Mouse (Mus musculus): ENCODE measurements at regions not wholly inside any gene's neighbourhood (a gene's known extent, or its start where the extent isn't known, plus 50 kb on each side); places are given as distances from the start of the nearest gene placed in this dataset.

GRCm38 (mm10) chr3:150752787-150753186 is 684.9 kb upstream of the Adgrl4 start:
- TF ChIP-seq CTCF (IDR thresholded peaks at IDR 0.05; ENCODE audit: low read depth) (no peak), EP300 (optimal IDR thresholded peaks at IDR 0.05) (no peak)

DNA sequence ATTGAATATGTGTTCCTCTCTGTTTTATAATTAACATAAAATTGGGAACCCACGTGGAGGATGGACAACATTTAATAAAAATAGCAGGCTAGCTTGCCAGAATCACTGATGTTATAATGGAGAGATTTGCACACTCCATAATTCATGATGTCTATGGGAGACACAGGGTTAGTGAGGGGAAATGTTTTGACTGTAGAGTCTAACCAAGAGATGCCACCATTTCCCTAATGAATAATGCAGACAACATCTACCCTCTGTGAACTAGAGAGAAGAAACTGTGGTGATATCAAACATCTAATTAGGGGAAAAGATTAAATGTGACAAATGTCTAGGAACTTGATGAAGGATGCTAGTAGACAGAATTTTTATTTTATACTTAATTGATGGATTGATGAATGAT is 677.8 kb upstream of the Adgrl4 start:
- Histone ChIP-seq H3K4me1 (replicated peaks; ENCODE audit: control insufficient read depth, insufficient read depth) (no peaks in the 10 kb centered on the region), H3K9me3 (ENCODE audit: control insufficient read depth, low read length) (no peaks in the 10 kb centered on the region), H3K27ac (replicated peaks) (no peak overlapping the region), H3K4me3 (ENCODE audit: low read depth, low read length) (no peak overlapping the region), H3K27me3 (ENCODE audit: control insufficient read depth, insufficient read depth, low read length) (no peaks in the 10 kb centered on the region), H3K4me2 (replicated peaks; ENCODE audit: low read depth) (no peak overlapping the region), H3K9ac (ENCODE audit: low read length) (no peak overlapping the region), H3K36me3 (ENCODE audit: control insufficient read depth, insufficient read depth, low read length) (no peaks in the 10 kb centered on the region)
- TF ChIP-seq EP300 (optimal IDR thresholded peaks at IDR 0.05): no peak
- WGBS: 63% methylated on average over 1 of the region's 1 CpGs
- no peak for ATAC-seq (ENCODE audit: low FRiP score, low TSS enrichment)
- no peak for DNase-seq (ENCODE audit: low spot score)

More at GRCm38 (mm10) chr3:150752787-150753186, 684.9 kb upstream of the Adgrl4 start:
- Histone ChIP-seq H3K9ac (ENCODE audit: low read length) (no peak overlapping the region), H3K9me3 (ENCODE audit: control insufficient read depth, low read length) (no peaks in the 10 kb centered on the region), H3K36me3 (ENCODE audit: control insufficient read depth, insufficient read depth, low read length) (no peaks in the 10 kb centered on the region), H3K4me2 (replicated peaks; ENCODE audit: low read depth) (no peak overlapping the region), H3K27ac (replicated peaks) (no peak overlapping the region), H3K27me3 (ENCODE audit: control insufficient read depth, insufficient read depth, low read length) (no peaks in the 10 kb centered on the region), H3K4me1 (replicated peaks; ENCODE audit: control insufficient read depth, insufficient read depth) (no peaks in the 10 kb centered on the region), H3K4me3 (ENCODE audit: low read depth, low read length) (no peak overlapping the region)
- DNase-seq (ENCODE audit: low spot score) (no peak), ATAC-seq (ENCODE audit: low FRiP score, low TSS enrichment) (no peak)
- 91% methylated on average over 1 of the region's 1 CpGs for WGBS

DNA sequence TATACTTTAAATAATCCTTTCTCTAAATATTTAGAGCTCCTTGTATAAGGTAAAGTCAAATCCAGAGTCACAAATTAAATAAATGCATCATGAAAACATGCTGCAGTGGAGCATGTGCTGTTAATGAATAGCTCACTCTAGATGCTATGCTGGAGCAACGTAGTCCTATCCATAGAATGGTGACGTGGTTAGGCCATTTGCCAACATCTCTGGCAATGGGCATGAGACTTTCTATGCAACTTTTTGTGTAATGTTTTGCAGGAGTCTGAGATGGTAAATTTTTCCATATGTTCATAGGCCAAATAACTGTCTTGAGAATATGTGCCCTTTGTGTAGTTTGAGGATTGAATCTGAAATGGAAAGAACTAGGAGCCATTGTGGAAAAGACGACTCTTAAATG is 653.1 kb upstream of the Adgrl4 start:
- no peak overlapping the region for H3K9ac ChIP-seq (ENCODE audit: low read length)
- WGBS: 50% methylated on average over 3 of the region's 3 CpGs
- H3K27me3 ChIP-seq (ENCODE audit: control insufficient read depth, insufficient read depth, low read length): no peaks in the 10 kb centered on the region
- no peak overlapping the region for H3K27ac ChIP-seq (replicated peaks)
- H3K9me3 ChIP-seq (ENCODE audit: control insufficient read depth, low read length): no peaks in the 10 kb centered on the region
- TF ChIP-seq EP300 (optimal IDR thresholded peaks at IDR 0.05): no peak
- TF ChIP-seq CTCF (IDR thresholded peaks at IDR 0.05; ENCODE audit: low read depth): no peak
- no peaks in the 10 kb centered on the region for H3K36me3 ChIP-seq (ENCODE audit: control insufficient read depth, insufficient read depth, low read length)
- no peak overlapping the region for H3K4me2 ChIP-seq (replicated peaks; ENCODE audit: low read depth)
- no peaks in the 10 kb centered on the region for H3K4me1 ChIP-seq (replicated peaks; ENCODE audit: control insufficient read depth, insufficient read depth)
- ATAC-seq (ENCODE audit: low FRiP score, low TSS enrichment) (no peak), DNase-seq (ENCODE audit: low spot score) (no peak)
- no peak overlapping the region for H3K4me3 ChIP-seq (ENCODE audit: low read depth, low read length)

GRCm38 (mm10) chr3:150817807-150818206 is 619.9 kb upstream of the Adgrl4 start:
- Histone ChIP-seq H3K9me3 (ENCODE audit: control insufficient read depth, low read length) (no peaks in the 10 kb centered on the region), H3K36me3 (ENCODE audit: control insufficient read depth, insufficient read depth, low read length) (no peaks in the 10 kb centered on the region), H3K4me2 (replicated peaks; ENCODE audit: low read depth) (no peak overlapping the region), H3K4me3 (ENCODE audit: low read depth, low read length) (no peak overlapping the region), H3K4me1 (replicated peaks; ENCODE audit: control insufficient read depth, insufficient read depth) (no peaks in the 10 kb centered on the region), H3K9ac (ENCODE audit: low read length) (no peak overlapping the region), H3K27ac (replicated peaks) (no peak overlapping the region), H3K27me3 (ENCODE audit: control insufficient read depth, insufficient read depth, low read length) (no peaks in the 10 kb centered on the region)
- ATAC-seq (ENCODE audit: low FRiP score, low TSS enrichment) (no peak), DNase-seq (ENCODE audit: low spot score) (no peak)
- TF ChIP-seq CTCF (IDR thresholded peaks at IDR 0.05; ENCODE audit: low read depth): no peak
- no peak for TF ChIP-seq EP300 (optimal IDR thresholded peaks at IDR 0.05)

GRCm38 (mm10) chr3:150819369-150819768 is 618.3 kb upstream of the Adgrl4 start:
- WGBS: 69% methylated on average over 4 of the region's 4 CpGs
- Histone ChIP-seq H3K4me3 (ENCODE audit: low read depth, low read length) (no peak overlapping the region), H3K9ac (ENCODE audit: low read length) (no peak overlapping the region), H3K27ac (replicated peaks) (no peak overlapping the region), H3K9me3 (ENCODE audit: control insufficient read depth, low read length) (no peaks in the 10 kb centered on the region), H3K36me3 (ENCODE audit: control insufficient read depth, insufficient read depth, low read length) (no peaks in the 10 kb centered on the region), H3K4me2 (replicated peaks; ENCODE audit: low read depth) (no peak overlapping the region), H3K27me3 (ENCODE audit: control insufficient read depth, insufficient read depth, low read length) (no peaks in the 10 kb centered on the region), H3K4me1 (replicated peaks; ENCODE audit: control insufficient read depth, insufficient read depth) (no peaks in the 10 kb centered on the region)
- TF ChIP-seq CTCF (IDR thresholded peaks at IDR 0.05; ENCODE audit: low read depth): no peak
- ATAC-seq (ENCODE audit: low FRiP score, low TSS enrichment) (no peak), DNase-seq (ENCODE audit: low spot score) (no peak)

DNA sequence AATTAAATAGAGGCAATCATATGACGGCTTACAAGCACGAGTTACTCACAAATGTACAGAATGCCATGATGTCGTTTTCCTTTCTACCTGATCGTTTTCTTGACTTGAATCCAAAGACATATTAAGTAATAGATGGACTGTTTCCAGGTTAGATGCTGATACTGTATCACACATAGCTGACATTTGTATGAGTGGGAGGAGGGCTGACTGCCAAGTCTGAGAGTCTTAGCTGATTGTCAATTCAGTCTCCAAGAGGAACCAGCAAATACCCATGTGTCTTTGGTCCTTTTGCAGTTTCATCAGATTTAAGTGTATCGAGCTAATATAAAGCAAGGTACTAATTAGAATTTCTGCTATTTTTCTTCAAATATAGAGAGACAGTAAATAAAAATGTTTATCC is 617.6 kb upstream of the Adgrl4 start:
- Histone ChIP-seq H3K9me3 (ENCODE audit: control insufficient read depth, low read length) (no peaks in the 10 kb centered on the region), H3K36me3 (ENCODE audit: control insufficient read depth, insufficient read depth, low read length) (no peaks in the 10 kb centered on the region), H3K27me3 (ENCODE audit: control insufficient read depth, insufficient read depth, low read length) (no peaks in the 10 kb centered on the region), H3K4me2 (replicated peaks; ENCODE audit: low read depth) (no peak overlapping the region), H3K27ac (replicated peaks) (no peak overlapping the region), H3K4me3 (ENCODE audit: low read depth, low read length) (no peak overlapping the region), H3K9ac (ENCODE audit: low read length) (no peak overlapping the region), H3K4me1 (replicated peaks; ENCODE audit: control insufficient read depth, insufficient read depth) (no peaks in the 10 kb centered on the region)
- WGBS: 70% methylated on average over 5 of the region's 5 CpGs
- DNase-seq (ENCODE audit: low spot score) (no peak), ATAC-seq (ENCODE audit: low FRiP score, low TSS enrichment) (no peak)
- no peak for TF ChIP-seq EP300 (optimal IDR thresholded peaks at IDR 0.05)

Measured in stomach, postnatal 0 days (tissue).